Mouse (Mus musculus): ENCODE measurements around the gene Gpc6.
"Not testable (repeated sequence)": the region's sequence is repeated elsewhere in the genome, so short reads cannot be mapped to it uniquely, and the experiment has no call there.

Gpc6 gene

DNA sequence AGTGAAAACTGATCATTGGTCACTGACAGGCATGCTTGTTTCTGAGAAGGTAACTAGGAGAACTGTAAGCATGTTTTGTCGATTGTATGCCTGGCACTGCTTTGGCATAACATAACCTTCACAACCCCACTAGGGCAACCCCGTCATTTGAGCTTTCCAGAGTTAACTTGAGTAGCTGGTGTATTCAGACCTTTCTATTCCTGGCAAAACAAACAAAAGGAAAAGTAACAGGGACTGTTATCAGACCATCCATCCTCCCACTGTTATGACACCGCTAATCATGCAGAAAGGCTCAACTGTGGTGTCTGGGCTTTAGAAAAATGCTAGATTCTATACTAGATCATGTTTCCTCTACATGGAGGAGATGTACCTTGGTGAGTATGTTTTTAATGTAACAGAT is 496.1 kb downstream of the Gpc6 start:
- ATAC-seq (ENCODE audit: insufficient number of reproducible peaks, low FRiP score, low TSS enrichment): no peak

GRCm38 (mm10) chr14:117426116-117426515 is 501.0 kb downstream of the Gpc6 start:
- no peak for ATAC-seq (ENCODE audit: insufficient number of reproducible peaks, low FRiP score, low TSS enrichment)

GRCm38 (mm10) chr14:117427776-117428175 is 502.7 kb downstream of the Gpc6 start:
- no peak for ATAC-seq (ENCODE audit: insufficient number of reproducible peaks, low FRiP score, low TSS enrichment)

DNA sequence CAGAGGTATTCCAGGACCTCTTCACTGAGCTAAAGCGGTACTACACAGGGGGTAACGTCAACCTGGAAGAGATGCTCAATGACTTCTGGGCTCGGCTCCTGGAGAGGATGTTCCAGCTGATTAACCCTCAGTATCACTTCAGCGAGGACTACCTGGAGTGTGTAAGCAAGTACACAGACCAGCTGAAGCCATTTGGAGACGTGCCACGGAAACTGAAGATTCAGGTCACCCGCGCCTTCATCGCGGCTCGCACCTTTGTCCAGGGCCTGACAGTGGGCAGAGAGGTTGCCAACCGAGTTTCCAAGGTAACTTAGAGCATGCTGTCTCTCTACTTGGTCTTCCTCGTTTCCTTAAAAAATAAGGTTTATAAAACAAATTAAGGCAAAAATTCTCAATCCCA is 510.6 kb downstream of the Gpc6 start:
- ATAC-seq (ENCODE audit: insufficient number of reproducible peaks, low FRiP score, low TSS enrichment): no peak

DNA sequence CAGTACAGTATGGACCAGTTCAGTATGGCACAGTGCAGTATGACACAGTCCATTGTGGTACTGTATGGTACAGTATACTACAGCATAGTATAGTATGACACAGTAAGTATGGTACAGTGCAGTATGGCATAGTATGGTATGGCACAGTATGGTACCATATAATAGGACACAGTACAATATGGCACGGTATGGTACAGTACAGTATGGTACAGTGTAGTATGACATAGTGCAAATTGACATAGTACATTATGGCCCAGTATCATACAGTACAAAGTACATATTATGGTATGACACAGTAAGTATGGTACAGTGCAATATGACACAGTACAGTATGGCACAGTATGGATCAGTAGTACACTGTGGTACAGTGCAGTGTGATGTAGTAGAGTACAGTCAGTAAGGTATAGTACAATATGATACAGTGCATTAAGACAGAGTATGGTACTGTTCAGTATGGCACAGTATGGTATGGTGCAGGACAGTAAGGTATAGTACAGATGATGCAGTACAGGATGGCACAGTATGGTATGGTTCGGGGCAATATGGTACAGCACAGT is 521.6 kb downstream of the Gpc6 start:
- not testable (repeated sequence) for ATAC-seq (ENCODE audit: insufficient number of reproducible peaks, low FRiP score, low TSS enrichment)

GRCm38 (mm10) chr14:117451391-117451991 is 526.4 kb downstream of the Gpc6 start:
- no peak for ATAC-seq (ENCODE audit: insufficient number of reproducible peaks, low FRiP score, low TSS enrichment)

GRCm38 (mm10) chr14:117452150-117452549 is 527.0 kb downstream of the Gpc6 start:
- ATAC-seq (ENCODE audit: insufficient number of reproducible peaks, low FRiP score, low TSS enrichment): no peak

DNA sequence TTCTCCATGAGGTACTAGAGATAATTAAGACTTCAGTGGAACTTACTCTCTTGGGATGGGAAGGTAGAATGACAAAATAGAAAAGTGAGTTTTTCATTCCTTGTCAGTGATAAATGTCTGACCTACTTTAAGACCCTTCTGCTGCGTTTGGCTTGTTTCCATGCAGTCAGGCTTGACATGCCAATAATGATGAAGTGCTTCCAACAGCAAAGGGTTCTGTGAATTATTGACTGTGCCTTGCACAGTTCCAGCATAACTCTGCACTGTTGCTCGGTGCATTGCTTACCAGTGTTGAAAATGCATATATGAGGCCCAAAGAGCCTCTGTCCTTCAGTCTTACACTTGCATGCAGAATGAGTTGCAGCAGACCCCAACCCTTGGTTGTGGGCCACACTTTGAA is 548.3 kb downstream of the Gpc6 start:
- no peak for ATAC-seq (ENCODE audit: insufficient number of reproducible peaks, low FRiP score, low TSS enrichment)

DNA sequence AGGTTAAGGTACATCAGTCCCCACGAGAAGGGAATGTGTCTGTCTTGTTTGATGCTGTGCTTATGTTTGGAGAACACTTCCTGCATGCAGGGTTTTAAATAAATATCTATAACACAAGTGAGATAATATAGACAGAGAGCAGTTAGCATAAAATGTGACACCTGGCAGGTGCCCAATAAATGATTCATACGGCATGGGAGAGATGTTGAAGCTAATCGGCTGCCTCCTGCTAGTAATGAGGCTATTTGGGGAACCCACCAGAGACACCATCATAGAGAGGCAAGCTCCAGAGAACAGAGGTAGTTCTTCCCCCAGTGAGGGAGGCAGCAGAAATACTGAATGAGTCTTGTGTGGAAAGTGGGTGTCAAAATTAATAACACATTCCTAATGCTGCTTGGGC is 553.8 kb downstream of the Gpc6 start:
- no peak for ATAC-seq (ENCODE audit: insufficient number of reproducible peaks, low FRiP score, low TSS enrichment)

DNA sequence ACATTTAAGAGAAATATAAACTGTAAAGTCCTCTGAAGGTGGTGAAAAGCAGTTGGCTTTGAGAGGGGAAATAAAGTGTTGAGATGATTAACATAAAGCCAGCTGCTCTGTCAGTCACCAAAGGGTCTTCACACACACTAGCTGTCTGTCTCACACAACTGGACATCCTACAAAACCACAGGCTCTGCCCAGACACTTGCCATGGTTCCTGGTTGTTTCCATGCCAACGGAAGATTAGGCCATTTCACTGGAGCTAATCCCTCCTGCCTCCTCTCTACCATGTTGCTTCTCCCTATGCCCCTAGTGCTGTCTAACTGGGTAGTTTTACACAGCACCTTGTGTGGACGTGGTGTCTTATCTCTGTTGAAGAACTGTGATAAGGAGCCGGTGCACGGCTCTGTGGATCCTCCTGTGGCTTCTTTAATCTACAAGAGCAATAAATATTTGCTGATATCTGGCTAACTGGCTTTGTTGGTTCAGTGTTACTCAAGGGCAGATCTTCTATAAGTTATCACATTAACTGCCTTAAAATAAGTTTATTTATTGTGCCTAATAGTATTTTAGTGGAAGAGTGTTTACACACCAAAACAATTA is 562.1 kb downstream of the Gpc6 start:
- ATAC-seq (ENCODE audit: insufficient number of reproducible peaks, low FRiP score, low TSS enrichment): no peak

DNA sequence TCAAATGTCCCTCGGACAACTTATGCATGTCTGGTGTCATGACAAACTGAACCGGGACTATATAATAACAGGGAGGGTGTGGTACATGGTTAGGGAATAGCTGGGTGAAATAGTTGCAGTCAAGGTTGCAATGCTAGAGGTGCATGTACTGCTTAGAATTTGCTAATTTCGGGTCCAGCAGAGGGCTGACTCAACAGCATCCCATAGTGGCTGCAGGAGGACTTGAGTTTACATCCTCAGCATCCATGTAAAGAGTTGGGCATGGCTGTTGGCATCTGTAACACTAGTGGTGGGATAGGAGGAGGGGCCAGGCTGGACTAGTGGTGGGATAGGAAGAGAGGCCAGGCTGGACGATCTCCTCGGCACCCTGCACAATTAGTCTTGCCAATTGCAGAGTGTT is 565.4 kb downstream of the Gpc6 start:
- ATAC-seq (ENCODE audit: insufficient number of reproducible peaks, low FRiP score, low TSS enrichment): no peak

DNA sequence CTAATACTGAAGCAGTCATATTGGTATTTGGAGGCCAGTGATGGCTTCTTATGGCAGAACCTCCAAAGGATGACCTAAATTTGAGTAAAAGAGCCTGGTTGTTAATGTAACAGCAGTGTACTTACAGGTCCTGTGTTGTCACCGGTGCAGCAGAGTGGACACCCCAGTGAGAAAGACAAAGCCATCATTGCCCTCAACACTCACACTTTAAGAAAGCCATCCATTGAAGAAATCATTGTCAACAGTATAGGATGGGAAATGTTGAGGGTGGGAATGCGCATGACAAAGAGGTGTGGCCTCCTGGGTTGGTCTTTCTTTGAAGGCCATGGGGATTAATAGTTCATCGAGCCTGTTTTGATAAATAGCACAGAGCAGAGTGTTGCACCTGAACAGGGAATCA is 570.0 kb downstream of the Gpc6 start:
- no peak for ATAC-seq (ENCODE audit: insufficient number of reproducible peaks, low FRiP score, low TSS enrichment)

- ATAC-seq (ENCODE audit: insufficient number of reproducible peaks, low FRiP score, low TSS enrichment): no peak
Measured at GRCm38 (mm10) chr14:117498785-117499184, 573.7 kb downstream of the Gpc6 start.

GRCm38 (mm10) chr14:117499354-117499753 is 574.2 kb downstream of the Gpc6 start:
- no peak for ATAC-seq (ENCODE audit: insufficient number of reproducible peaks, low FRiP score, low TSS enrichment)

- ATAC-seq (ENCODE audit: insufficient number of reproducible peaks, low FRiP score, low TSS enrichment): no peak
Measured at GRCm38 (mm10) chr14:117514829-117515228, 589.7 kb downstream of the Gpc6 start.

- ATAC-seq (ENCODE audit: insufficient number of reproducible peaks, low FRiP score, low TSS enrichment): no peak
Measured at GRCm38 (mm10) chr14:117519574-117519973, 594.5 kb downstream of the Gpc6 start.

GRCm38 (mm10) chr14:117520706-117521105 is 595.6 kb downstream of the Gpc6 start:
- ATAC-seq (ENCODE audit: insufficient number of reproducible peaks, low FRiP score, low TSS enrichment): no peak

DNA sequence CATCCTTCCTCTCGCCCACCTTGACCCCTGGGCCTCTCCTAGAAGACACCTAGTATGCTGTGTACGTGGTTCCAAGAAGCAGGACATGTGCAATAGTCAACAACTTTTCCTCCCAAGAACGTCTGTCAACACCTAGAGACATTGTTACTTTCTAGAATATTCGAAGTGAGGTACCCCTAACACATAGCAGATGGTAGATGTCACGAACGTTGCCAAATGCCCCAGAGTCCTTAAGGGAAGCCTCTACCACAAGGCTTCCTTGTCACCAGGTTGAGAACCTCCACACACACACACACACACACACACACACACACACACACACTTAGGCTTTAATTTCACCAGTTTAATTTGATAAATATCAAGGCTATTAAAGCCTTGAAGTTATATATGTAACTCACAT is 600.0 kb downstream of the Gpc6 start:
- ATAC-seq (ENCODE audit: insufficient number of reproducible peaks, low FRiP score, low TSS enrichment): no peak

GRCm38 (mm10) chr14:117527053-117527452 is 601.9 kb downstream of the Gpc6 start:
- ATAC-seq (ENCODE audit: insufficient number of reproducible peaks, low FRiP score, low TSS enrichment): no peak

DNA sequence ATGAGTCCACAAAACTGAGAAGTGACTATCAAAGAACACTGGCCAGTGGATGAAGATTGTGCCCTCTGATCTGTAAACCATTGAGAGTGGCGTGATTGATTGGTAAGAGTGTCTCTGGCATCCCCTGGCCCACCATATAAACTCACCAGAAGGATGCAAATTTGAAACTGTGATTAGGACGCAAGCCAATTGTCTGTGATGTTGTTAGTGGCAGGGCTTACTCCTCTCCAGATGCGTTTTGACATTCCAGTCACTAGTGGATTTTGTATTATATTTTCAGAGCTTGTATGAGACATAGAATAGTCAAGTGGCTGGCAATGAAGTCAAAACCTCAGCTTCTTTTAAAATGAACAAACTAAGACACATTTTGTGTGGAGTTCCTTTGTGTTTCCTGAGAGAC is 604.3 kb downstream of the Gpc6 start:
- ATAC-seq (ENCODE audit: insufficient number of reproducible peaks, low FRiP score, low TSS enrichment): no peak

GRCm38 (mm10) chr14:117552776-117553175 is 627.7 kb downstream of the Gpc6 start:
- no peak for ATAC-seq (ENCODE audit: insufficient number of reproducible peaks, low FRiP score, low TSS enrichment)

DNA sequence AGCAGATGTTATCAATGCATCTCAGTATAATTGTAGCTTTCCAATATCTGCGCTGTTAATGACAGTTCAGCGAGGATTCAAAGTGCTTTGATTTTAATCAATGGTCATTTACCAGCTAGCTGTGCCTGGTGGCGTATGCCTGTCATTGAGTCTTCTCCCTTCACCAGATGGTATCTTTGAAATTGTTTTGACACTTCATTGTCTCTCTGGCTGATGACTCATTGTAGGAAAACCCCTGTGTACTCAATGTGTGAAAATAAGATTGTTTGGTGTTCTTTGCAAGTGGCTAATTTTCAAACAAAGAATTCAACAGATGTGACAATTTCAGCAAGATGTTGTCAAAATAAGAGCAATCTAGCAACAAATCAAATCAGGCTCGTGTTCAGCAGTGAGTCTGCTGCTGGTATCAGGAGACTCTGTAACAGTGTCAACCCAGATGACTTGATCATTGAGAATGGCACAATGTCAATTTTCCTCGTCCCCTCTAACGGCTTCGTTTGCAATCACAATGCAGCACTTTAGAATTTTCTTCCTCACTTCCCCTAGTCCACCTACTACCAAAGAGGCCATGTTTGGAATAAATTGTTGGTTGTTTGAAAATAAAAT is 631.7 kb downstream of the Gpc6 start:
- no peak for ATAC-seq (ENCODE audit: insufficient number of reproducible peaks, low FRiP score, low TSS enrichment)

All from cerebellum, adult (tissue).